20 mouse cellular contexts compared by ENCODE assay signal in the genomic region with DNA sequence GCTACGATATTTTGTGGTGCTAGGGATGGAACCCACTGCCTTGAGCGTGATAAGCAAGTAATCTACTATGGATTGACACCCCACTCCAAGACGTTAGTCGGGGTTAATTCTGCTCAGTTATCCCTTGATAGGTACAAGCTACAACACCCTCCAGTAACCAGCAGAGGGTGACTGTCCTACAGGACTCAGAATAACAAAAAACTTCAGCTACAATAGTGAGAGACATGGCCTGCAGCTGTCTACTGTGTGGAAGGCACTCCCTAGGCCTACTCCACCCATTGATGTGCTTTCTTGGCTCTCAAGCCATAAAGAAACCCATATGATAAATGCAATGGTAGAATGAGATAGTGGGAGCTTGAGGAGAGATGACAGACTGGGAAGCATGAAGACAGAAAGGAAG. TPM values are rescaled to one million over a fixed set of nuclear protein-coding genes. Genes with fewer than 3 reads are reported as not detected.
DNase-seq lines count a peak whose midpoint lies in the region; ATAC-seq and TF ChIP-seq lines count a peak whose summit lies in the region.
"Had no signal": no experiment of that assay in that cellular context is flagged by ENCODE, and none has a peak within 500 bp of the region (broad histone marks: within the 10 kb centered on the region; RNA-seq: fewer than 3 reads in every experiment).

No protein-coding gene starts in this region.

- H3K9ac ChIP-seq in intestine, postnatal 0 days (ENCODE audit: low read depth, low read length): no peak overlapping the region
- H3K9ac ChIP-seq in liver, postnatal 0 days (replicated peaks): no peak overlapping the region
- H3K9ac ChIP-seq: embryonic facial prominence, embryonic 15.5 days; forebrain, embryonic 13.5 days; lung, embryonic 14.5 days; midbrain, embryonic 13.5 days had no signal

- 89% methylated on average over 4 of the region's 4 CpGs for WGBS in intestine, postnatal 0 days
- WGBS in liver, postnatal 0 days (ENCODE audit: insufficient replicate concordance): 70% methylated on average over 4 of the region's 4 CpGs

- peaks cover 34% of the 10 kb centered on the region for H3K36me3 ChIP-seq in intestine, postnatal 0 days (ENCODE audit: control insufficient read depth, insufficient read depth)
- H3K36me3 ChIP-seq in liver, postnatal 0 days (replicated peaks; ENCODE audit: insufficient read depth, low read length): peaks cover 50% of the 10 kb centered on the region

- no peaks in the 10 kb centered on the region for H3K27me3 ChIP-seq in intestine, postnatal 0 days (replicated peaks; ENCODE audit: control insufficient read depth, insufficient read depth, low read length)
- no peaks in the 10 kb centered on the region for H3K27me3 ChIP-seq in liver, postnatal 0 days (ENCODE audit: insufficient read depth, low read length)
- H3K27me3 ChIP-seq: embryonic facial prominence, embryonic 15.5 days; forebrain, embryonic 13.5 days; midbrain, embryonic 13.5 days had no signal

- H3K4me3 ChIP-seq in intestine, postnatal 0 days (ENCODE audit: low read depth, low read length): no peak overlapping the region
- no peak overlapping the region for H3K4me3 ChIP-seq in liver, postnatal 0 days (ENCODE audit: low read depth, low read length)
- H3K4me3 ChIP-seq: embryonic facial prominence, embryonic 15.5 days; forebrain, embryonic 13.5 days; heart, adult 2 months; left cerebral cortex, adult 2 months; midbrain, embryonic 13.5 days had no signal

- no peak overlapping the region for H3K27ac ChIP-seq in intestine, postnatal 0 days (ENCODE audit: low read depth, low read length)
- H3K27ac ChIP-seq in liver, postnatal 0 days (ENCODE audit: low read depth): 0 out of 2 replicates have a peak overlapping the region, but pooled peaks have one; percentile 29
- H3K27ac ChIP-seq: embryonic facial prominence, embryonic 15.5 days; forebrain, embryonic 13.5 days; heart, adult 2 months; left cerebral cortex, adult 2 months; midbrain, embryonic 13.5 days had no signal

- no peak for ATAC-seq in intestine, postnatal 0 days
- peak; percentile 84 for ATAC-seq in liver, postnatal 0 days
- no peak for ATAC-seq in granulocyte monocyte progenitor cell, adult 5-6 weeks (replicated peaks; ENCODE audit: poor library complexity, severe bottlenecking)
- ATAC-seq: CD4-positive, CD25-positive, alpha-beta regulatory T cell, adult 4 months; forebrain, embryonic 13.5 days; inflammation-experienced regulatory T-cells, adult 6 months; midbrain, embryonic 13.5 days had no signal

- peak; percentile 20 for DNase-seq in 416B (ENCODE audit: low read depth)
- peak; percentile 17 for DNase-seq in R1 (ENCODE audit: low read depth, low spot score)
- DNase-seq in liver, postnatal 0 days: no peak
- no peak for DNase-seq in embryo, embryonic 11 days
- DNase-seq in right cerebral cortex, postnatal 10 days (ENCODE audit: low spot score in 2 of 2): no peak
- no peak for DNase-seq in ovary, postnatal 10 days (ENCODE audit: low spot score)
- DNase-seq: adrenal gland, postnatal 10 days; cerebellum, adult 8-10 months; heart, adult 2 months; lung, embryonic 14.5 days; lung, postnatal 4 days; thymus, postnatal 25 days had no signal

- H3K4me1 ChIP-seq in intestine, postnatal 0 days (replicated peaks; ENCODE audit: control insufficient read depth, insufficient read depth, low read length): no peaks in the 10 kb centered on the region
- H3K4me1 ChIP-seq in liver, postnatal 0 days (ENCODE audit: insufficient read depth): peaks cover 5% of the 10 kb centered on the region
- H3K4me1 ChIP-seq: embryonic facial prominence, embryonic 15.5 days; forebrain, embryonic 13.5 days; midbrain, embryonic 13.5 days had no signal

- TF ChIP-seq CTCF in intestine, postnatal 0 days (IDR thresholded peaks at IDR 0.05; ENCODE audit: low read depth): peak; percentile 25; the same call in 1 of the 2 replicates
- peak; percentile 44 for TF ChIP-seq CTCF in liver, postnatal 0 days (IDR thresholded peaks at IDR 0.05; ENCODE audit: low read depth)

- no peaks in the 10 kb centered on the region for H3K9me3 ChIP-seq in intestine, postnatal 0 days (ENCODE audit: control insufficient read depth)
- no peaks in the 10 kb centered on the region for H3K9me3 ChIP-seq in liver, postnatal 0 days (ENCODE audit: low read length)
- H3K9me3 ChIP-seq: embryonic facial prominence, embryonic 15.5 days; forebrain, embryonic 13.5 days; midbrain, embryonic 13.5 days had no signal

- no peak for TF ChIP-seq EP300 in liver, postnatal 0 days (IDR thresholded peaks at IDR 0.05; ENCODE audit: low read depth)

- no peak overlapping the region for H3K4me2 ChIP-seq in intestine, postnatal 0 days (replicated peaks; ENCODE audit: low read depth)
- H3K4me2 ChIP-seq in liver, postnatal 0 days (ENCODE audit: low read depth, low read length): 0 out of 2 replicates have a peak overlapping the region, but pooled peaks have one; percentile 19
- H3K4me2 ChIP-seq: embryonic facial prominence, embryonic 15.5 days; forebrain, embryonic 13.5 days; lung, embryonic 14.5 days; midbrain, embryonic 13.5 days had no signal

RNA-seq across cellular contexts. Expression of a gene that starts 17.8 kb away (rescaled TPM):
- 69.5 and 70.5 TPM in 2 replicates for polyA plus RNA-seq in intestine, postnatal 0 days (2015; fragmentation: Nextera tagmentation; extraction: Ambion mirVana)
- polyA plus RNA-seq in liver, postnatal 0 days (2015; fragmentation: Nextera tagmentation; extraction: Ambion mirVana): 57.4 and 57.7 TPM in 2 replicates
- 62.8 and 83.0 TPM in 2 replicates for total RNA-seq in granulocyte monocyte progenitor cell, adult 5-6 weeks (2014; fragmentation: Nextera tagmentation)
- 113 and 117 TPM in 2 replicates for total RNA-seq in granulocyte monocyte progenitor cell, adult 5-6 weeks (2017)

RNA-seq across cellular contexts. Expression of a gene that starts 21.6 kb away (rescaled TPM):
- 0.72 and 1.3 TPM in 2 replicates for polyA plus RNA-seq in intestine, postnatal 0 days (2015; fragmentation: Nextera tagmentation; extraction: Ambion mirVana)
- 0.30 and 0.36 TPM in 2 replicates for polyA plus RNA-seq in liver, postnatal 0 days (2015; fragmentation: Nextera tagmentation; extraction: Ambion mirVana)
- 0.66 and 1.6 TPM in 2 replicates for total RNA-seq in granulocyte monocyte progenitor cell, adult 5-6 weeks (2014; fragmentation: Nextera tagmentation)
- total RNA-seq in granulocyte monocyte progenitor cell, adult 5-6 weeks (2017): 0.88 and 0.95 TPM in 2 replicates

Comparison
In these comparisons a context has a peak if more than half of its experiments do, and no peak if none do; other contexts are left out.
1. DNase-seq: peak in 416B (single experiment) and R1 (single experiment); none in liver, postnatal 0 days (single experiment), embryo, embryonic 11 days (single experiment), right cerebral cortex, postnatal 10 days (0 of 2) and ovary, postnatal 10 days (single experiment).